Mouse (Mus musculus): ENCODE results near the gene Zdhhc16.

Zdhhc16 gene

DNA sequence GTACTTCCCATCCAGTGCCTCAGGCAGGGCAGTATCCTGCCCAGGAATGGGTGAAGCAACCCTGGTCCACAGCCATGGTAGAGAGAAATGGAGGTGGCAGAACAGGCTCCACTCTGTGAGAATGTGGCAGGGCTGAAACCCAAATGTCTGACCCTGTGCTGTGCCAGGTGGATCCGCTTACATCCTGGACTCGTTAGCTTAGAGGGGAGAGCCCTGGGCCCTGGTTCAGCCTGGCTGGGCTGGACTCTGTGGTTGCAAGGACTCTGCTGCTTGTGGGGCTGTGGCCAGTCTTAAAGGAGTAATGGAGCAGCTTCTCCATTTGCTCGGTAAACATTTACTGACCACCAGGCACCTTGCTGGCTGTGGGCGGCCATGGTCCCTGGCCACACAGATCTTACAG is 53.9 kb downstream of the Zdhhc16 start:
- in situ Hi-C loops (cut with MseI, MboI) = no loop called here

DNA sequence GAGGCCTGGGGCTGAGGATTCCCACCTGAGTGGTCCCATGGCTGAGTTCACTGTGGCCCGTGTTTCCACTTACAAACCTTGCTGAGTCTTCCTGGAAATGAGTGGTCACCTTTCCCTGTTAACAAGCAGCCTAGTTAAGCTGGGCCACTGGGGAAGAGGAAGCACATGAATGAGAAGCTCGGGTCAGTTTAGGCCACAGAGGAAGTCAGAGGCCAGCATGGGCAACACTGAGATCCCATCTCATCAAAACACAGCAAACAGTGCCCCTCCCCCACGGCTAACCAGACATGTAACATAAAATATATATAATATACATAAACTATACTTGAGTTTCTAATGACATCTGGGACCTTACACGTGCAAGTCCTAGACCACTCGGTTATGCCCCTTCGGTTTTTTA is 56.5 kb downstream of the Zdhhc16 start:
- in situ Hi-C loops (cut with MseI, MboI) = no loop called here

DNA sequence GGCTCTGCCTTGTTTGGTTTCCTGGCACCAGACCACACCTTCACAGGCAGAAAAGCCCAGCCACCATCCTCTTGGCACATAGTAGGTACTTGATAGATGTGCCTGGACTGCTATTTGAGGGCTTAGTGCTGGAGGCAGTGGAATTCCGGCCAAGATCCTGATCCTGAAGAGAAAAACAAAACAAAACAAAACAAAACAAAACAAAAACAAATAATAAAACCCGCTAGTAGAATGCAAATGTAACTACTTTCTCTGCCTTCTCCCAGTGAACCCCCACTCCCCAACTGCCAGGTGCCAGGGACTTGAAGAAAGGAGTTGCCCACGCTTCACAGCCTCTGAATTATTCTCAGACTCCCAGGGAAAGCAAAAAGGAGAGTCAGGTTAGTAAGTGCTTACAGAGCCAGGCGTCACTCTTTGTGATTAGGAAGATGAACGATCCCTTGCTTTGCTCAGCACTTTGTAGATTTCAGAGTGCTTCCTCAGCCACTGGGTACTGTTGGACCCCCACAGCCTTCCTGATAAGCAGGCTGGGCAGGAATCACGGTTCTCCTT is 58.7 kb downstream of the Zdhhc16 start:
- in situ Hi-C loops (cut with MseI, MboI) = no loop called here

DNA sequence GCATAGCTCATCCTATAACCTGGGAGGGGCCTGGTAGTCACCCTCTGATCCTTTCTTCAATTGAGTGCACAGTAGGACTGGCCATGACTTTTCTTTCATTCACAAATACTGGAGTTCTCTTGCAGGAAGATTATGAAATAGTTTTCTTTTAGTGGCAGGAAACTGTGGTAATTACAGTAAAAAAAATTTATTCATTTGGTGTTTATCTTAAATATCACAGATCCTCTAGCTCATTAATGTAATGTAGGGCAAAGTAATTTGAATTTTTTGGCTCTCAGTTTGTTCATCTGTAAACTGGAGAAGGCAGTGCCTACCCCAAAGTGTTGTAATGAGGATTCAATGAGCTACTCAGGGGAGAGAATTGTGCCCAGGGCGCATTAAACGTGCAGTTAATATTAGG is 59.7 kb downstream of the Zdhhc16 start:
- in situ Hi-C loops (cut with MseI, MboI) = no loop called here

DNA sequence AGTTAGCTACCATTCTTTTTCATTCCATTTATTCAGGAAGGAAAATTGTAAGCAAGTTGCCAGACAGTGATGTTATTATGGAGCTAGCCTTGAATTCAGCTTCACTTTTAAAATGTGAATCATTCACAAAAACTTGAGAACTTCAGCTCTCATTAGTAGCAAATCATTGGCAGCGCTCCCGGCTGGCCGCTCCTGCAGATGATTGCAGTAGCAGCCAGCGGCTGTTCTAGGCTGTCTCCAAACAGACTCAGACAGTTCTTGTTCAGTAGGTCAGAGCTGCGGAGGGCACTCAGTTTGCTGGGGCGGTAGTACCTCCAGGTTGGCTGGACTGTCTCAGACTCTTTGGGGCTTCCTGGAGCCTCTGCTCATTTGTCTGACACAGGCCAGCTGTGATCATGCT is 60.2 kb downstream of the Zdhhc16 start:
- in situ Hi-C loops (cut with MseI, MboI) = no loop called here
